Mouse (Mus musculus) frontal cortex, postnatal 14 days (tissue): ENCODE results near the gene Sap30.
"Not testable (repeated sequence)": the region's sequence is repeated elsewhere in the genome, so short reads cannot be mapped to it uniquely, and the experiment has no call there.

ENCODE experiments used
- DNase-seq, 2 experiments: peaks; one replicate each; pipeline ENCODE4 v3.0.0; 2022; ENCODE audit warnings: low spot score in 2 of 2

The Sap30 gene

DNA sequence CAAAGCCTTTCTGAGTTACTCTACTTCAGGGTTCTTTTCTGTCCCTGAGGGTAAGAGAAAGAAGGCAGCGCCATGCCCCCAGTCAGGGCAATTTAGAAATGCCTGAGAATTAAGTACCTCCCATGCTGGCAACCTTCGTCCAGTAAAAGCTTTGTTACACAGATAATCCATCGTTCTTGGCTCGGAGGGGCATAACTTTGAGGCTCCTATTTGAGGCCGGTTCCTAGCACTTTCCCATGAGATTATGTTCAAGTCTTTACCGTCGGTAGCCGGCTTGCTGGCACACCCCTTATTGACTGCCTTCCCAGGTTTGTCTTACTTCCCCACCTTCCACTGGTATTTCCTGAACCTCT, 10.8 kb upstream of the Sap30 start:
- no peak for DNase-seq

DNA sequence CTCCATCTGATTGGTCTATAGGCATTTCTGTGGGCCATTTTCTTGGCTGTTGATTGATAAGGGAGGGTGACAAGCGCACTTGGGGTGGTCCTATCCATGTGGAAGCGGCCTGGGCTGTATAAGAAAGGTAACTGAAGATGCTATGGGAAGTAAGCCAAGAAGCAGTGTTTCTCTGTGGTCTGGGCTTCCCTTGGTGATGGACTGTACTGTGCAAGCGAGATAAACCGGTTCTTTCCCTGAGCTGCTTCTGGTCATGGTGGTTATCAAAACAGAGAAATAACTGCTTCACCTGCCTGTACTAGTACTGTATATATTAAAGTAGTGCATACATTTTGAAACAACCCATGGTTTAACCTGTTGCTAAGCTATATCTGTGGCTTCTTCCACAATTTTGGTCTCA, 4.2 kb upstream of the Sap30 start:
- DNase-seq = no peak

DNA sequence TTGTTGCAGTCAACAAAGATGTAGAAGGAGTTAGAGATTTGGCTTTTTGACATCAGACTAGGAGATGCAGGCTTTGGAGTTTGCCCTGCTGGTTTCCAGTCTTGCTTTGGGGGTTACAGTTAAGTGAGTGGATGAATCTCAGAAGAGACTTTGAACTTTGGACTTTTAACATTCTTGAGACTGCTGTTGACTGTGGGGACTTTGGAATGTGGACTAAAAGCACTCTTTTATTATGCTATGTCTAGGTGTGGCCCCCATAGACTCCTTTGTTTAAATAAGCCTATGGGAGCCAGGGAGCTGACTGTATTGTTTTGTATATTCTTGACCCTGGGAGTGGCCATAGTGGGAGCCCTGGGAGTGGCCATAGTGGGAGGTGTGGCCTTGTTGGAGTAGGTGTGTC, 2.2 kb upstream of the Sap30 start:
- no peak for DNase-seq

DNA sequence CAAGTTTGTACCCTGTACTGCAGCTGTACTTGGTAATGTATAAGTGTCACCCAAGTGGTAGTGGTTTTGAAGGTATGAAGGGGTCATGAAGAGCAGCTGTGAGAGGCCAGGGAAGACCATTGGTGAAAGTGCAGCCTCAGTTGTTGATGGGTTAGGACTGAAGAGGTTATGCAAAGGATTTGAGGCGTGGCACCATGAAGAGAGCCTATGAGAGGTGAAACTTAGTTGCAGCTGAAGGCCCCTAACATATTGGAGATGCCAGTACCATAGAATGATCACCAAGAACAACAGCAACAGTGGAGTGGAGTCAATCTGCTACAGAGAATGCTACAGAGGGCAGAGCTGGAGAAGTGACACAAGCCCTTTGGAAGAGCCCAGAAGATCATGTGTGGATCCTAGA, 1.7 kb upstream of the Sap30 start:
- DNase-seq = no peak

DNA sequence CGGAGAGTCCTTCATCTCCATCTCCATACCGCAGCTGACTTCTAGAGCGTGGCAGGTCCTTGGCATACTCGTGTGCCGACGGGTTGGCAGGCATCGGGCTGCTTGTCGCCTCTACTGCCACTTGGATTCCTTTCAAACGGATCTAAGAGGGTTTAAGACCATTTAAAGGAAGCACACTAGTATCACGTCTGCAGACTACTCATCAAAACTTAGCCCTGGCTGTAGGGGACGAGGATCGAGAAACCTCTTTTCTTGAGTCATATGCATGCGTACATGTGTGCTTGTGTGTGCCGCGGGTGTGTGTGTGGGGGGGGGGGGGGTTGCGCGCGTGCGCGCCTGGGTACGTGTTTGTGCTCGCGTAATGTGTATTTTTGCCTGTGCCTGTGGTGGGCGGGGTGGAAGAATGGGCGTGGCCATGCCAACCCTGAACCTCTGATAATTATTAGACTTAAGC, 679 bp upstream of the Sap30 start:
- peak; percentile 32 to 34 for DNase-seq

DNA sequence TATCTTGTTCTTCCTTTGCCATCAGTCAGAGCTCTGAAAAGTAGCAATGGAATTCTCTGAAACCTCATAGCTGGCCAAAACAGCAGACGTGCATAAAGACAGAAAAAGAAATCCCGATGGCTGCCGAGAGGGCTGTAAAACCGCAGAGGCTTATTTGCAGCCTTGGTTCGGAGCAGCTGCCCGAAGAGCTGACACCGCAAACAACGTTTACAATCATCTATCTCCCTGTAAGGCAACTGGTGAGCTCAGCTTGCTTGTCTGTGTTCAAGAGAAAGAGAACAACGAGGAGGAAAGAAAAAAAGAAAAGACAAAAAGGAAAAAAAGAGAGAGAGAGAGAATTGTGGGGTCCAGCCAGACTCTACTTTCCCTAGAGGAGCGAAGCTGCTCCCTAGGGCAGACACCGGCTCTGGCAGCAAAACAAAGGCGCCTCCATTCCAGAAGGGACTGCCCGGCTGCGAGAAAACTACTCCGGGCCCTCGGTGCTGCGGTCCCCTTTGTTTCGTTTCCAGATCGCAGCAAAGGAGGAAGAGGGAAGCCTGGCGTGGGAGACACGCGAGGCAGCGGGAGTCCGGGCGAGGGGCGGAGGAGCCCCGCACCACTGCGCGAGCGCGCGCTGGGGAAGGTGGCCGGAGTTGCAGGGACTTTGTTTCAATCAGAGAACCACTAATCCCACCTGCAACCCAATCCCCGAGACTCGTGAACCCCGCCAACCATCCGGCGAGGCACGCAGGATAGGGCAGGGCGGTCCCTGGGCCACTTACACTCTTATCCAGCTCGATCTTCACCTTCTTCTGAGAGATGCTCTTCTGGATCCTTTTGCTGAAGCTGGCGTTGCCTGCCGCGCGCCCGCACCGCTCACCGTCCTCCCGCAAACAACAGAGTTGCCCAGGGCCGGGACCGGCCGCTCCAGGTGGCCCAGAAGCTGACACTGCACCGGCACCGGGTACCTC, 894 bp downstream of the Sap30 start:
- peak; percentile 23 to 51 for DNase-seq

DNA sequence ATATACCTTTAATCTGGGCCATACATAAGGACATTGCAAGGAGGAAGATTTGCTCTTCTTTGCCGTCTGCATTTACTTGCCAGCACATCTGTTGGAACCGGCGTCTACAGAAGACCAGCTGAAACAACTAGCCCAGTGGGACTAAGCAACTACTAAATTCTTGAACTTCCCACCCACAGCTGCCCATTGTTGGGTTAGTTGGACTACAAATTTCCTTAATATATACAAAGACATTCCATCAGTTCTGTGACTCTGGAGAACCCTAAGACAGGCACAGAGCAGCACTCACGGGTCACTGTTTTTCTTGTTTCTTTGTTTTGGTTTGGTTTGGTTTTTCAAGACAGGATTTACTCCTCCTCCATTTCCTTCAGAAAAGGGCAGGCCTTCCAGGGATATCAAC, 7.1 kb downstream of the Sap30 start:
- no peak for DNase-seq

DNA sequence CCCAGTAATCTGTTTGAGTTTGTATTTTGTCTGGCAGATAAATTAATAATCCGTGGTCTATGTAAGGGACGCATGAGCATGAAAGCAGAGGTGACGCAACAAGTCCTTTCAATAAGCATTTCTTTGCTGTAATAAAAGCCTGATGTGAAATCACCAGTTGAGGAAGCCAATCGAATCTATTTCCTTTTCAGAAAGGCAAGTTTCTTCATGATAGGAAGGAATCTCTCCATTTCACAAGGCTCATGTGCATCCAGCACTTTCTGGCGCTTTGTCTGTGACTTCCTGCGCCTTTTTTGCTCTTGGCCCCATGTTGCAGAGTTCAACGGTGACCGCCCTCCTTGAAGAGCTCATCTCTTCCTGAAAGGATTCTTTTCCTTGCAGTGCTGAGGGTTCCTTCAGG, 8.0 kb downstream of the Sap30 start:
- DNase-seq = no peak

DNA sequence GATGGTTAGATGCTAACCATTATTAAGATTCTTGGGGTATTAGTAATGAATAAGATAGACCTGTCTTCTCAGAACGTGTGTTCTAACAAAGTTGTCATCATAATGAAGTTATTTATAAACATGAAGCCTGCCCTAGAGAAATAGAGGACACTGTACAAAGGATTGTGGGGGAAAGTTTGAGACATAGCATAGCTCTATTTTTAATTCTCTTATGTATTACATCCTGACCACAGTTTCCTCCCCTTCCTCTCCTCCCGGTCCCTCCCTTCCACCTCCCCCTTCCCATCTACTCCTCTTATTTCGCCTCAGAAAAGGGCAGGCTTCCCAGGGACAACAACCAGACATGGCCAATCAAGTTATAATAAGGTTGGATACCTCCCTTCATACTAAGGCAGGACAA, 9.3 kb downstream of the Sap30 start:
- DNase-seq = no peak

DNA sequence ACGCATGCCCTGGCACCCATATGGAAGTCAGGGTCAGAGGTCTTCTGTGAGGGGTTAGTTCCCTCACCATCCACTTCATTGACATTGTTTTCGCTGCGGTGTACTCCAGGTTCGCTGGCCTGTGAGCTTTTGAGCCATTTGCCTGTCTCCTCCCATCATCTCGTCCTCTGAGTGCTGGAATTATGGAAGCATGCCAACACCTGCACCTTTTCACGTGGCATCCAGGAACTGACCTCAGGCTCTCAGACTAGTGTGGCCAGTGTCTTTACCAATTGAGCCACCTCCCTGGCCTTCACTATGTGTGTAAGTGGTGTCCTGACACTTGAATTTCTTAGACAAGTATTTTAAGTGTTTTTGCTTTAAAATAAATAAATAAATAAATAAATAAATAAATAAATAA, 13.9 kb downstream of the Sap30 start:
- DNase-seq = no peak

DNA sequence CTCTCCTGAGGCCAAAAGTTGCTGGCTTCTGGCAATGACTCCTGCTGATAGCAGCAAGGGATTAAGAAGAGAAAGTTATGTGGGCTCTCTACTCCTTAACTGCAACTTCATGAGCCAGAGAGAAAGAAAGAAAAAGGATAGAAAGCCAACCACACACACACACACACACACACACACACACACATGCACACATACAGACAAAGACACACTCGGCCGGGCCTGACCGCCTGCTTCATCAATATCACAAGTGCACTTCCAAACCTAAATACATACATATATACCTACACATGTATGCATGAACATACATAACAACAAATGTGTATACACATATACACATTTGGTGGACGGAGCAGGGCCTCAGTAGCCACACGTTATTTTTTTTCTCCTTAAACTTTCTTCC, 16.8 kb downstream of the Sap30 start:
- no peak for DNase-seq

DNA sequence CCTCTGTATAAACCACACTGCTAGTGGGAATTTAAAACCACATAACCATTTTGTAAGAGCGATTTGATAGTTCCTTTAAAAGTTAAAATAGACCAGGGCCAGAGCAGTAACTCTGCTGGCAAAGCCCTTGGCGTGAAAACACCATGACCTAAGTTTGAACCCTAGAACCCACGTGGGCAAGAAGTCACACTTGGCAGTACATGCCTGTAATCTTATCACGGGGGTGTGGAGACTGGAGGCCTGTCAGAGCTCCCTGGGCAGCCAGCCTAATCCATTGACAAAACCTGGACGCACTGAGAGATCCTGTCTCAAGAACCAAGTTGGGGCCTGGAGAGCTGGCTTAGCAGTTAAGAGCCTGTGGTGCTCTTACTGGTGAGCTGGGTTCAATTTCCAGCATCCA, 19.0 kb downstream of the Sap30 start:
- DNase-seq = no peak

DNA sequence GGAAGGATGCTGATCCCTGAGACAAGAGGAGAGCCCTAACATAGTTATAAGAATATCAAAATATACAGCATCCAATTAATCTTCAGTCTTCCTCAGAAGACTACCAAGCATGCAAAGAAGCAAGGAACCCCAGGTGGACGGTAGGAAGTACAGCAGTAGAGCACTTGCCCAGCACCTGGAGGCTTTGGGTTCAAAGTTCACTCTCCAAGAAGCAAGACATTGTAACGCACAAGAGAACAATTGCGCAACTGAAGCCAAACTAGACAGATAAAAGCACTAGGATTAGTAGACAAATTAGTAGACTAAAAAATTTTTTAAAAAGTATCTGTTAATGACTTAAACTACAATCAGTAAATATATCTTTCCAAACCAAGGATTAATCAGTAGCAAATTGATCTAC, 23.9 kb downstream of the Sap30 start:
- no peak for DNase-seq

DNA sequence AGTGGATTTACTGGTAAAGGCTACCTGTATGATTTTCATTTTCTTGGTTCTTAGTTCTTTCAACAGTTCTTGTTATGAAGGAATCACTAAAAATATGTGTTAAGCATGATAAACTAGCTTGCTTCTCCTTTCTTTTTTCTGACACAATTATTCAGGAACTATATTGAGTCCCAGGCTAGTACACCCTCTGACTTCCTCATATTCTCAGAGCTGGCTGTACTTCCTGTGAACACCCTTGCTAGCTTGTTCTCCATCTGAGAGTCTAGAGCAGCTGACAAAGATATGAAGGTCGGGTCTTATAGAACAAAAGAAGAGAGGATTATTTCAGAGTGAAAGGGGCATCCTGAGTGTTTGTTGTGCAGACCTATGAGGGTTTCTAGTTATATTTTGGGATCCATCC, 24.8 kb downstream of the Sap30 start:
- DNase-seq = no peak

DNA sequence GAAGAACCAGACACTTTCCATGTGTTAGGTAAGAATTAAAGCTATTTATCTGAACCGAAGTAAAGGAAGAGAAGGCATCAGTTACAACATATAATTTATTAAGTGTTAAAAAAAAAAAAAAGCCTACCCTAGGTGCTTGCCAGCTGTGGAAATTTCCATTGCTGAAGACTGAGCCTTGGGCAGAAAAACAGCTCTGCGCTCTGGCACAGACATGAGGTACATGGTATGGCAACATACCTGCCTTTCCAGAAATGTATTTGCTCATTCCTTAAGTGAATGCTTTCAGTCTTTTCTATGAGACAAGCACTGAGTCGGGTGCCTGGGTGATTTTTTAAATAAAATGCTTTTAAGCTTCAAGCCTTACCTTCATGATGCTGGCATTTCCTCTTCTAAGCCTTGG, 29.7 kb downstream of the Sap30 start:
- DNase-seq = no peak

DNA sequence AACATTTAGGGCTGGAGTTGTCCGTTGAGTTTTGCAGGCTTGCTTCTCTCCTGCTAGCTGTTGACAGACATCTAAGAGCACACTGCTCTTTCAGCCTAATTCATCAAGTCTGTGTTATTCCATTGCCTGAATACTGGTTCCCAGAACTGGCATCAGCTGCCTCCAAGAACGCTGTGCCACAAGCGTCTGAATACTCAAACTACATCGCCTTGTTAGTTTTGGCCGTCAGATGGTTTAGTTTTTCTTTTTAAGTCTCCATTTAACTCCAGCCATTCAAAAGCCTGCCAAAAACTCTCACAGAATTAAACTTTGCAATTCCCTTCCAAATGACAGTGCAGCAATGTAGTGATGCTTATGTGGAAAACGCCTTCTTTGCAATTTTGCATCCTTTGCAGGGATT, 30.5 kb downstream of the Sap30 start:
- no peak for DNase-seq

DNA sequence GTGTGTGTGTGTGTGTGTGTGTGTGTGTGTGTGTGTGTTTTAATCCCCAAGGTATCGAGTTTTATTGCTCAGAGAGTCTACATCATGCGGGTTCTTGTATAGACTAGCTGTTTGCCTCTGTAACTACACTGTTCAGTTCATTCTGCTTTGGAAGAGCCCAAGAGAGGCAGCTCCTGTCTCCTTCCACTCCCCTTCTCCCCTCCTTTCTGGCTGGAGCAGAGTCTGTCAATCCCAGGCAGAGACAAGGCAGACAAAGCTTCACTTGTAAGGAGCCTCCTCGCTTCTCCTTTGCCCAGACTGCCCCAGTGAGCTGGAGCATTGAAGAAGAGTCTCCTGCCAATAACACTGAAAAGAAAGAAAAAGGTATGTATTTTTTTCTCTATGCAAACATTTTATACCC, 31.9 kb downstream of the Sap30 start, which contains the start of gene Scrg1:
Gene Scrg1, plus strand, starts transcription at position 159 of the 400 bp plus-strand sequence.
- DNase-seq = no peak

DNA sequence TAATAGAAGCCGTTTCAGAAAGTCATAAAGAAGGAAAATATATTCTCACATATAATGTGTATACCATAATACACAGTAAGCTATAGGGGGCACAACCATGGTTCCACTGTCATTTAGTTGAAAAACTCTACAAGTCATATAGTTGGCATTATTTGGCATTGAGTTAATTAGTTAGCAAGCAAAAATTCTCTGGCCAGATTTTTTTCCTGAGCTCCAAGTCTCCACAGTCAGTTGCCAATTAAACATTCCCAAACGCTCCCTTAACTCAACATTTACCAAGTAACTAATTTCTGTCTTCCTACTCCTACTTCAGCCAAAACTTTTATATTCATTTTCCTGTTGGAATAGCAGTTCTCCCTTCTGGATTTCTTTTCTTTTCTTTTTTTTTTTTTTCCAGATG, 34.3 kb downstream of the Sap30 start:
- DNase-seq = no peak

DNA sequence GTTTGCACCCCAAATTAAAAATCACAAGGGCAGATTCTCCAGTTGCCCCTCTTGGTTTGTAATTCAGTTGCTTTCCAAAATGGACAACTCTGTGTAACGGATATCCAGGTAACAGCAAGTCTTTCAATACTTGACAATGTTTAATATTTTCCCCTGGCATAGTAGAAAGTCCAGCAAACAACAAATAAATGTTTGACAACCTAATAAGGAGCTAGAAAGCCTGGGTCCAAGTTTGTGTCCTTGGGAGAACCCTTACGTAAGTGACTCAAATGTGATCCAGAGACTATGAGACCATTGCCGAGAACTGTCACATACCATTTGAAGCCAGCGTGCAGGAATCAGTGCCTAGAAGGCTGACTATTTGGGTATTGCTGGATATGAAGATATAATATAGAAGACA, 35.8 kb downstream of the Sap30 start:
- DNase-seq = no peak

DNA sequence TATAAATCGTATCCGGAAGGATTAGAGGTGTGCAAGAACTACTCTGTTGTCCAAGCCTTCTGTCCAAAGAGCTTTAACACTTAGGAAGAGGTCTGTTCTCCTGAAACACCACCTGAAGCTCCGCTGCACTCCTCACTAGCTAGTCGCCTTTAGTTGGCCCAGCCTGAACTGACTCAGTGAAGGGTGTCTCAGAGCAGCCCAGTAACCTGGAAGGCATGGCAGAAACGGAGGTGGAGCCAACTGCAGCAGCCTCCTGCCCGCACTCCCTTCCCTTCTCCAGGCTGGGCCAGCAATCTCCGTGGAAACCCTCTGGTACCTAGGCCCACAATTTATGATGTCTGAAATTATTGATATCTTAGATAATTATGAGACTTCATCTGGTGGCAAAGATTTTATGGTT, 36.9 kb downstream of the Sap30 start:
- no peak for DNase-seq

DNA sequence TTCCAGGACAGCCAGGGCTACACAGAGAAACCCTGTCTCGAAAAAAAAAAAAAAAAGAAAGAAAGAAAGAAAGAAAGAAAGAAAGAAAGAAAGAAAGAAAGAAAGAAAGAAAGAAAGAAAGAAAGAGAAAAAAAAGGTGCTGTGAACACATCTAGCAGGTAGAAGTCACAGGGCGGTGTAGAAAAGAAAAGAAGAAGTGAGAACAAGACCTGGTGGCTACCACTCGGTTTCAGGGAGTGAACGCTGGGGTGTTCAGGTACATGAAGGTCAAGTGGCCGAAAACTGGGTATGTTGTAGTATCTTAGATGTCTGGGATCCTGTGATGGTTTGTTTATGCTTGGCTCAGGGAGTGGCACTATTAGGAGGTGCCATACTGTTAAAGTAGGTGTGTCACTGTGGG, 41.8 kb downstream of the Sap30 start:
- not testable (repeated sequence) for DNase-seq

DNA sequence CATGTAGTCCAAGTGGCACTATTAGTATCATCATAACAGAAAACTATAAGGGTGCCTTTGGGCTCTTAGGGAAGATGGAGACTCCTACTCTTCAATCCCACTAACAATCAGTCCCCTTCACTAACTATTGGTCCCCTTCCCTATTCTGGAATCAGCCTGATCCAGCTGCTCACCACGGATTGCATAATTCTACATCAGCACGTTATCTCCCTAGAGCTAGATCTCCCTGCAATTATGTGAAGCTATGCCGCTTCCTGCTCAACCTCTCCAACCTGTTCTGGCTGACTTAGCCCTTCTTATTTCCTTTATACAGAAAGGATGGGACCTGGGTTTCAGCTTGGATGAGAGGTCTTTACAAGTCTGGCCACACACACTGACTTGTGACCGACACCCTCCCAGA, 44.4 kb downstream of the Sap30 start:
- DNase-seq = no peak

DNA sequence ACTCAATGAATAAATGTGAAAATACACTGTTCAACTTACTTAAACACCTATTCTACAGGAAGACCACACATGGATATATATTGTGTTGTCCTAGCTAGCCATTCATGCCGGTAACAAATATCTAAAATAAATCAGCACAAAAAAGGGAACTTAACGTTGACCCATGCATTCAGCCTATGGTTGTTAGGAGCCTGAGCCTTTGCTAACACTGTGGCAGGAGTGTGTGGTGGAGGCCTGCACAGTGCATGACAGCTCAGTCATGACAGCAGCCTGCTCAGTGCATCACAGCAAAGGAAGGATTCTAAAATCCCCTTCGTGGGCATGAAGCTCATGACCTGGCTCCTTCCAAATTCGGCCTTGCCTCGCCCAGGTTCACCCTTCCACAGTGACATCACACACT, 46.1 kb downstream of the Sap30 start:
- no peak for DNase-seq

DNA sequence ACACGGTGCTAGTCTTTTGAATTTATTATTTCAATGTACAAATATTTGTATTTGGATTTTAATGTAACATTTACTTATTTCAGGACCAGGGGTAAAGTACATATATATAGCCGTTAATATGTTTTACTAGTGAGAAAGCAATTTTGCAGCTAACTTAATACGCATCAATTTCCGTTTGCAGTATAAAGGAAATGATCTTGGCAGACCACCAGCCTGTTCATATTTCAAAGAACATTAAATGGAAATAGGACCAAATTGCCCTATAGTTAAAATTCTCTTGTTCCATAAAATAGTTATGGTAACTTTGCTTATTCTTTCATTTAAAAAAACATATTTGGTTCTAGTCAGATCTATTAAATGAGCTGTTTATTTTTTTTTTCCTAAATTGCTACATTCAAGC, 46.5 kb downstream of the Sap30 start:
- no peak for DNase-seq
